Mouse (Mus musculus): ENCODE results near the gene Pard3. TPM values are rescaled to one million over a fixed set of nuclear protein-coding genes. Genes with fewer than 3 reads are reported as not detected.

The Pard3 gene
- polyA plus RNA-seq, 1 experiment from 2014 or later: 5.4 TPM

DNA sequence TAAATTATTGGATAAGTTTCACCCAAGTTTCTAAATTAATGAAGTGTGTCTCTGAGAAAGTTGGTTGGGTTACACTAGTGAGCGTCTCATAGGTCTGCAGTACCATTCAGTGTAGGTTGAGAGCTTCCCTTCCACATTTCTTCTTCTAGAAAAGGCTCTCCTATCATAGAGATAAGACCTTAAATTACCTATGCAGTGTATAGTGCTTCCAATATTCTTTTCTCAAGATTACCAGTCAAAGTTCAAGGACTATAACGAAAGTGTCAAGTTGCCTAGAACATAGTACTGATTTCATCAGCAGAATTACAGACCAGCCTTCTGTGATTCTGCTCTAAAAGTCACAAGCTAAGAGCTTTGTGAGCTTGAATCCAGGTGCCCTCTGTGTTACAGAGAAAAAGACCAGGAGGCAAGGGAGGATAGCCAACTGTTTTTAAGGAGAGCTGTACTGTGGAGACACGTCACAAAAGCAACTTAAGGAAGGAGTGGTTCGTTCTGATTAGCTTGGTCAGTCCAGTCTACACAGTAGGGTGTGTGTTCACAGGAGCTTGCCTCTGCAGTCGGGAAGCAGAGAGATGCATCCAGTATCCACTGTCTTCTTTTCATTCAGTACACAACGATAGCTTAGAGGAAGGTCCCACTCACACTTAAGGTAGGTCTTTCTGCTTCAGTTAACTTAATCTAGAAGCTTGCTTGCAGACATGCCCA is 229.5 kb downstream of the Pard3 start:
- 62% methylated on average over 6 of the region's 6 CpGs for WGBS (ENCODE audit: insufficient replicate concordance)
- DNase-seq (no peak), ATAC-seq (ENCODE audit: low read depth) (no peak)
- no peaks in the 10 kb centered on the region for H3K9me3 ChIP-seq (replicated peaks)
- H3K4me2 ChIP-seq: no peak overlapping the region
- no peak overlapping the region for H3K4me3 ChIP-seq (replicated peaks)
- no peaks in the 10 kb centered on the region for H3K27me3 ChIP-seq
- no peak overlapping the region for H3K27ac ChIP-seq
- H3K9ac ChIP-seq: no peak overlapping the region
- H3K36me3 ChIP-seq: no peaks in the 10 kb centered on the region
- no peaks in the 10 kb centered on the region for H3K4me1 ChIP-seq (replicated peaks)

DNA sequence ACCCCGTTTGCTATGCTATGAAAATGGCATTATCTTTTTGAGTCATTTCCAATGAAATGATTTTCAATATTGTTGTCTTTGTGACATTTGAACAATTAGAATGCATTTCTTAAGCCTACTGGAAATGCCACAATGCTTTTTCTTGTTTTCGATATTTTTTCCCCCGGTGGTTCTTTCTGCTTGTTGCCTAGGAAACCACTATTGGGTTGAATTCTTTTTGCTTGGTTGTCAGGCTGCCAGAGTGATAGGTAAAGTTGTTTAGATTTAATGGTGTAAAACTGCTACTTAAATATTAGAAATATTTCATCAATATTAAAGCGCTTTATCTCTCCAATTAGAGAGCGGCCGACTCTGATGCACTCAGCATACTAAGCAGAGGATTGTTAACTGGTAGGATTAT is 230.4 kb downstream of the Pard3 start:
- Histone ChIP-seq H3K4me2 (no peak overlapping the region), H3K4me1 (replicated peaks) (no peaks in the 10 kb centered on the region), H3K4me3 (replicated peaks) (no peak overlapping the region), H3K27me3 (no peaks in the 10 kb centered on the region), H3K27ac (no peak overlapping the region), H3K36me3 (no peaks in the 10 kb centered on the region), H3K9ac (no peak overlapping the region), H3K9me3 (replicated peaks) (no peaks in the 10 kb centered on the region)
- no peak for ATAC-seq (ENCODE audit: low read depth)
- WGBS (ENCODE audit: insufficient replicate concordance): 75% methylated on average over 6 of the region's 6 CpGs
- no peak for DNase-seq

DNA sequence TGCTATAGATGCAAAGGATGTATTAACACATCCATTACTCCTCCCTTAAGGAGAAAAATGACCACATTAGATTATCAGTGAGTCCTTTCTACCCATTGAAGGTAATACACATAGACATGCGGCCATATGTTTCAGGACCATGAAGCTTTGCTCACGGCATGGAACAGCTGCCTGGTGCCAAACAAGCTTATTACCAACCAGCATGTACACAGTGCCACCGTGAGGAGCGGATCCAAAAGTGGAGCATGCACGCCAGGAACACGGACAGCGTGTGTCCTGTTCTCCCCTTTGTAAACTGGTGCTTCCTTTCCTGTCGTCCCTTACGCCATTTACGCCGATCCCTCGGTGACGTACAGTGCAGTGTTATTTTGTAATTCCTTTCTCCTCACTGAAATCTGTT is 232.2 kb downstream of the Pard3 start:
- H3K27ac ChIP-seq: no peak overlapping the region
- no peak overlapping the region for H3K4me2 ChIP-seq
- no peak overlapping the region for H3K4me3 ChIP-seq (replicated peaks)
- 80% methylated on average over 13 of the region's 13 CpGs for WGBS (ENCODE audit: insufficient replicate concordance)
- H3K27me3 ChIP-seq: no peaks in the 10 kb centered on the region
- H3K36me3 ChIP-seq: no peaks in the 10 kb centered on the region
- no peaks in the 10 kb centered on the region for H3K9me3 ChIP-seq (replicated peaks)
- ATAC-seq (ENCODE audit: low read depth): no peak
- H3K4me1 ChIP-seq (replicated peaks): no peaks in the 10 kb centered on the region
- no peak for DNase-seq
- H3K9ac ChIP-seq: no peak overlapping the region

DNA sequence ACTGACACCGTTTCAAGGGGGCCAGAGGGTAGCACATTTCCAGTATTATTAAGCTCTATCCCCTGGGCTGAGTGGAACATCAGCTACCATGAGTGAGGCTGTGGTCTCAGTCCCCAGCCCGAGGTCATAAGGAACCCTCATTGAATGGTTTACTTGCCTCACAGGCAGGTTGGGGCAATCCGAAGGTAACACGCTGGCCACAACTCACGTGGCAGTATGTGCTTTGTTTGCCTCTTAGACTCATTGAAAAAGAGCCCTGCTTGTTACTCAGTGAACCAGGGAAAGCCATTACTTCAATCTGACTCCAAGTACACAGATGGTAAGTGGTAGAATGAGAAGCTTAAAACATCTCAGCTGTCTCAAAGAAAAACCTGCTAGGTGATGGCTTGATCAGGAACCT is 236.8 kb downstream of the Pard3 start:
- Histone ChIP-seq H3K4me3 (replicated peaks) (no peak overlapping the region), H3K4me1 (replicated peaks) (no peaks in the 10 kb centered on the region), H3K9ac (no peak overlapping the region), H3K36me3 (no peaks in the 10 kb centered on the region), H3K27me3 (no peaks in the 10 kb centered on the region), H3K9me3 (replicated peaks) (no peaks in the 10 kb centered on the region), H3K4me2 (no peak overlapping the region), H3K27ac (no peak overlapping the region)
- WGBS (ENCODE audit: insufficient replicate concordance): 72% methylated on average over 5 of the region's 5 CpGs
- DNase-seq (no peak), ATAC-seq (ENCODE audit: low read depth) (no peak)

DNA sequence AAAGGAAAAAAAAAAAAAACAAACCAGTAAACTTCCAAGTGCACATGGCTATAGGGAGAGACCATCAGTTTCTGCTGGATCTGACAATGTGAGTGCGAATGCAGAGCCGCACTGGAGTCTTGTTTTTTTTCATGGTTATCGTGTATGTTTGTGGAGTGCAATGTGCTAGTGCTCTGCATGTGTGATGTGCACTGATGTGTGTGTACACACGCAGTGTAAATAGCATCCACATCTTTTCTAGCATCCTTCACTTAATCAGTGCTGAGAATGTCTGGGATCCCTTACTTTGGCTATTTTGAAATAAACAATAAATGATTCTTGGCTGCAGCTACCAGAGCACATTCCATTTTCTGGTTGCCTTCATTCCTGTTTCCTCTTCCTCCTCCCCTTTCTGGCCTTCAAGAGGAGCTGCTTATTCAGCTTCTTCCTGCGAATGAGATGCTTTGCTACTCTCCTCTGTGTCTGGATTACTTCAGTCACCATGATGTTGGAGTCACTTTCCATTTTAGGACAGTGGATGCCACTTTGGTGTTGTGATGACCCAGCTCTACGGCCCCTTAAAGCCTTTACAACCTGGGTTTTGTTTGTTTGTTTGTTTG is 239.3 kb downstream of the Pard3 start:
- ATAC-seq (ENCODE audit: low read depth) (no peak), DNase-seq (no peak)
- no peaks in the 10 kb centered on the region for H3K27me3 ChIP-seq
- H3K27ac ChIP-seq: no peak overlapping the region
- no peaks in the 10 kb centered on the region for H3K9me3 ChIP-seq (replicated peaks)
- peaks cover 10% of the 10 kb centered on the region for H3K4me1 ChIP-seq (replicated peaks)
- H3K4me2 ChIP-seq: no peak overlapping the region
- no peaks in the 10 kb centered on the region for H3K36me3 ChIP-seq
- H3K4me3 ChIP-seq (replicated peaks): no peak overlapping the region
- WGBS (ENCODE audit: insufficient replicate concordance): 63% methylated on average over 6 of the region's 6 CpGs
- H3K9ac ChIP-seq: no peak overlapping the region

DNA sequence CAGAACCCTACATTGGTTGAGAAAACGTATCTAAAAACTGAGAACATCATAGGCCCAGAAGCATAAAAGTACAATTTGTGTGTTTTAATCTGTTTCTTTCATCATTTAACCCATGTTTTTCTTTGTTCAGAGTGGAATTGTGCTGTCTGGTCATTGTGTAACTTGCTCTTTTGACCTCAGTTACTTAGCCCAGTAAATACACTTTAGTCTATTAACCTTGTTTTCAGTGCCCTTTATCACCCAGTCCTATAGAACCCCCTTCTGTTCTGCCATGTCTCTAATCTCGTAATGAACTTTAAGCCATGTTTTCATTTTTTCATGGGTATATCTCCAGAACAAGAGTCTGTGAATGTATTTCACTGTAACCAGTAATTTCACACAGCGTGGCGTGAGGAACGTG is 243.3 kb downstream of the Pard3 start:
- DNase-seq (no peak), ATAC-seq (ENCODE audit: low read depth) (peak; percentile 36; the same call in 1 of the 2 replicates)
- Histone ChIP-seq H3K9me3 (replicated peaks) (no peaks in the 10 kb centered on the region), H3K27me3 (no peaks in the 10 kb centered on the region), H3K4me3 (replicated peaks) (no peak overlapping the region), H3K4me2 (no peak overlapping the region), H3K9ac (no peak overlapping the region), H3K36me3 (no peaks in the 10 kb centered on the region), H3K4me1 (replicated peaks) (peaks cover 10% of the 10 kb centered on the region), H3K27ac (no peak overlapping the region)
- 68% methylated on average over 5 of the region's 5 CpGs for WGBS (ENCODE audit: insufficient replicate concordance)

DNA sequence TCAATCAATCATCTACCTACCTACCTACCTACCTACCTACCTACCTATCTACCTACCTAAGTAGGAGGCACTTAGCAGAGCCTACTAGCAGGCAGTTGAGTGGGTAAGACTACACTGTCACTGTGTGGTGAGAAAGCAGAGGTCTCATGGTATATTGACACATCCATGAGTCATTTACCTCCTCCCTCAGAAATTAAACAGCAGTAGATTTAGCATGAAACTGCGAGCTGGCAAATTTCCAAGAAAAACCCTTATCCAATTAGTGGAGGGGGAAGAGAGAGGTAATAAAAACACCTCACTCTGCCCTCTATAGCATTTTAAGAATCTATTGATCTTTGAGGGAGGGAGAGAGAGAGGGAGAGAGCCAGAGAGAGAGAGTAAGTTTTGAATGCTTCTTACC is 245.7 kb downstream of the Pard3 start:
- Histone ChIP-seq H3K4me2 (no peak overlapping the region), H3K4me3 (replicated peaks) (no peak overlapping the region), H3K27me3 (no peaks in the 10 kb centered on the region), H3K36me3 (no peaks in the 10 kb centered on the region), H3K9me3 (replicated peaks) (no peaks in the 10 kb centered on the region), H3K4me1 (replicated peaks) (peaks cover 10% of the 10 kb centered on the region), H3K9ac (no peak overlapping the region), H3K27ac (no peak overlapping the region)
- DNase-seq (no peak), ATAC-seq (ENCODE audit: low read depth) (no peak)
- WGBS (ENCODE audit: insufficient replicate concordance): 57% methylated on average over 1 of the region's 1 CpGs

DNA sequence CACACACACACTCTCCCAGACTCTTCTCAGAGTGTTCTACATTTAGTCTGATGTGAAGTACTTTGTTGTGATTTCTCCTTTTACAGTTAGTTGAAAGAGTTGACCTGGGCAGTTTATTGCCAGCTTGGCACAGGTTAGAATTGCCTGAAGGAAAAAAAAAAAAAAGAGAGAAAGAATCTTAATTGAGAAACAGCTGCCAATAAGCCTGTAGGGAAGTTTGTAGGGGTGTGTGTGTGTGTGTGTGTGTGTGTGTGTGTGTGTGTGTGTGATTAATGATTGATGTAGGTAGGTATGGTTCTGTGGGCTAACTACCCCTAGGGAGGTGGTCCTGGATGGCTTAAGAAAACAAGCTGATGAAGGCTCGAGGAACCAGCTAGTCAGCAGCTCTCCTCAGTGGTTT is 252.1 kb downstream of the Pard3 start:
- Histone ChIP-seq H3K4me1 (replicated peaks) (no peaks in the 10 kb centered on the region), H3K36me3 (no peaks in the 10 kb centered on the region), H3K4me3 (replicated peaks) (no peak overlapping the region), H3K4me2 (no peak overlapping the region), H3K27ac (no peak overlapping the region), H3K9ac (no peak overlapping the region), H3K27me3 (no peaks in the 10 kb centered on the region), H3K9me3 (replicated peaks) (no peaks in the 10 kb centered on the region)
- ATAC-seq (ENCODE audit: low read depth) (no peak), DNase-seq (no peak)
- WGBS (ENCODE audit: insufficient replicate concordance): 0% methylated on average over 1 of the region's 1 CpGs

DNA sequence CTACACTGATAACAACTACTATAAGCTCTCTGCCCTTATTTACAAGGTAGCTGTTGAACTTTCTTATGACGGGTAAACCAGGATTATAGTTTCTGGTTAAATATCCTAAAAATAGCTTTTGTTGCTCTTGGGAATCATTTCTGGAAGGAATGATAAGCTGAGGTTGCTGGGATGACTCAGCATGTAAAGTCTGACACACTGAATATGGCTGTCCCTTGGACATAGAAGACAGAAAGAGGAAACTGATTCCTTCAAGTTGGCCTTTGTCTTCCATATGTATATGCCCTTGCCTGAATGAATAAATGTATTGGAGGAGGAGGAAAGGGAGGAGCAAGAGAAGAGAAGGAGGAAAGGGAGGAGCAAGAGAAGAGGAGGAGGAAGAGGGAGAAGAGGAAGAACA is 254.2 kb downstream of the Pard3 start:
- Histone ChIP-seq H3K9ac (no peak overlapping the region), H3K9me3 (replicated peaks) (no peaks in the 10 kb centered on the region), H3K36me3 (no peaks in the 10 kb centered on the region), H3K4me3 (replicated peaks) (no peak overlapping the region), H3K27me3 (no peaks in the 10 kb centered on the region), H3K27ac (no peak overlapping the region), H3K4me2 (no peak overlapping the region), H3K4me1 (replicated peaks) (no peaks in the 10 kb centered on the region)
- DNase-seq: no peak
- WGBS (ENCODE audit: insufficient replicate concordance): 11% methylated on average over 1 of the region's 1 CpGs
- ATAC-seq (ENCODE audit: low read depth): no peak

DNA sequence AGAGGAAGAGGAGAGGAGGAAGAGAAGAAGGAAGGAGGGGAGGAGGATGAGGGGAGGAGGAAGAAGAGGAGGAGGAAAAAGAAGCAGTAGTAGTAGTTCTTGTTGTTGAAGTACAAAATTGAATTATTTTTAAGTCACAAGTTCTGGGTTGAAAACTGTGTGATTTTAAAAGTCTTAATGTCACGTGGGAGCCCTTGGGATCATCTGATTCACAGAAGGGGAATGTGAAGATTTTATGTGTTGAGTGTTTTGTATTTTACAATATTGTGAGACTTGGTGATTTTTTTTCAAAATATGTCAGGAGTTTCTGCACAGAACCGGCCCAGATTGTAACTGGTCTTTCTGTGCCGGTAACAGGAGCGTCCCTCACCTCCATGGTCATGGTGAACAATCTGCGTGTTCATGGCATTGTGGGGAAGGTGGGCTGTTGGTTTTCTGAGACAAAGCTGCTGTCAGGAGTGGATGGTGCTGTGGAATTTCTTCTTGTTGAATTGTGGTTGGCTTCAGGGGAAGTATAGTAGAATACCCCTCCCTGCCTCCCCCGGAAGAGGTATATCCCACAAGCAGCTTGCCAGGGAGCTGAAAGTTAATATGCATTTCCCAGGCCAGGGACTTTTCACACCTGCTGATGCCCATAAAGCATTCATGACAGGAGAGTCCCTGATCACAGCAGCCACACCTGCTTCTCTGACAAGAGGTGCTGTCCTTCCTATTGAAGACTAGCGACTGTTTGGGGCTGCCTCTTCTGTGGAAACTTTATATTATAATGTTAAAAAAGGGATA is 254.9 kb downstream of the Pard3 start:
- WGBS (ENCODE audit: insufficient replicate concordance): 48% methylated on average over 7 of the region's 7 CpGs
- H3K9ac ChIP-seq: no peak overlapping the region
- H3K27ac ChIP-seq: no peak overlapping the region
- H3K36me3 ChIP-seq: no peaks in the 10 kb centered on the region
- no peaks in the 10 kb centered on the region for H3K9me3 ChIP-seq (replicated peaks)
- no peak overlapping the region for H3K4me2 ChIP-seq
- H3K27me3 ChIP-seq: no peaks in the 10 kb centered on the region
- H3K4me1 ChIP-seq (replicated peaks): no peaks in the 10 kb centered on the region
- ATAC-seq (ENCODE audit: low read depth): no peak
- no peak for DNase-seq
- no peak overlapping the region for H3K4me3 ChIP-seq (replicated peaks)

DNA sequence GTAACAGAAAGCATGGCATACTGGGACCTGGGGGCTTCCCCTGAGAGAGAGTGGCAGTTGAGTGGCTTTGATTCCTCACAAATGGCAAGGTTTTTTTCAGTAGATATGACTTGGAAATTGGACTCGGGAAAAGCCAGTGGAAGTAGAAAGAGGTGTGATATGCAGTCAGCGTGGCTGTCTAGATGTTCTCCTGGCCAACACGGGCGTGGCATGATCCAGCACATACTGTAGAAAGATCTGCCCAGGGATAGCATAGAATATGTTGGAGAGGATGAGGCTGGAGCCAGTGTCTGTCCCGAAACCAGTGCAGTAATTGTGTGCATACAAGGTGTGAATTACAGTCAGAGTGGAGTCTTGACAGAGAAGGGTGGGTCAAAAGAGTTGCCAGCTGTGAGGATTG is 257.2 kb downstream of the Pard3 start:
- Histone ChIP-seq H3K9me3 (replicated peaks) (no peaks in the 10 kb centered on the region), H3K36me3 (no peaks in the 10 kb centered on the region), H3K4me2 (no peak overlapping the region), H3K27ac (no peak overlapping the region), H3K27me3 (no peaks in the 10 kb centered on the region), H3K4me3 (replicated peaks) (no peak overlapping the region), H3K9ac (no peak overlapping the region), H3K4me1 (replicated peaks) (no peaks in the 10 kb centered on the region)
- DNase-seq (no peak), ATAC-seq (ENCODE audit: low read depth) (no peak)
- 60% methylated on average over 5 of the region's 5 CpGs for WGBS (ENCODE audit: insufficient replicate concordance)
